ENCODE assay signal across 24 mouse cellular contexts in the genomic region with DNA sequence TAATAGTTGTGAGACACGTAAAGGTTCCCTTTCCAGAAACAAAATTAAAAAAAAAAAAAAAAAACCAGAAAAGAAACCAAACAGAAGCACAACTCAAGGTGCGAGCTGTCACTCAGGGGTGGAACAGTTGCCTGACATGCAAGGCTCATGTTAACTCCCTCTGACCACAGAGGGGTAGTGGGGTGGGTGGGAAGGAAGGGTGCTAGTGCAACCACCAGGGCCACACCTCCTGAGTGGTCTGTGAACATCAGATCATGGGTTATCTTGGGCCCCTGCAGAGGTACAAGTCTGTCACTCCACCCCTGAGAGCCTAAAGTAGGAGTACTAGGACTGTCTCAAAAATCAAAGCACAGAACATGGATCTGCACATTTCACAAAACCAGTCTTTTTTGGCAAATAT.
A peak's percentile ranks its signal among the peaks of the same experiment; 100 is the strongest.
DNase-seq lines count a peak whose midpoint lies in the region; ATAC-seq and TF ChIP-seq lines count a peak whose summit lies in the region.
"Had no signal": no experiment of that assay in that cellular context is flagged by ENCODE, and none has a peak within 500 bp of the region (broad histone marks: within the 10 kb centered on the region; RNA-seq: fewer than 3 reads in every experiment).

No protein-coding gene starts in this region.

- H3K4me2 ChIP-seq in forebrain, embryonic 11.5 days (ENCODE audit: low read depth, low read length, severe bottlenecking), result no peak overlapping the region
- no peak overlapping the region for H3K4me2 ChIP-seq in forebrain, postnatal 0 days (ENCODE audit: low read depth)
- H3K4me2 ChIP-seq in liver, embryonic 11.5 days, result no peak overlapping the region
- H3K4me2 ChIP-seq in liver, embryonic 16.5 days (ENCODE audit: low read depth, low read length), result no peak overlapping the region
- H3K4me2 ChIP-seq in kidney, embryonic 14.5 days (replicated peaks; ENCODE audit: low read depth, low read length), result no peak overlapping the region
- H3K4me2 ChIP-seq: embryonic facial prominence, embryonic 13.5 days; forebrain, embryonic 13.5 days; hindbrain, embryonic 13.5 days had no signal

- H3K27me3 ChIP-seq in forebrain, embryonic 11.5 days (ENCODE audit: control insufficient read depth, insufficient read depth, low read length), result no peaks in the 10 kb centered on the region
- no peaks in the 10 kb centered on the region for H3K27me3 ChIP-seq in forebrain, postnatal 0 days (ENCODE audit: insufficient read depth, low read length)
- H3K27me3 ChIP-seq in liver, embryonic 11.5 days (replicated peaks; ENCODE audit: control insufficient read depth, insufficient read depth, low read length), result no peaks in the 10 kb centered on the region
- H3K27me3 ChIP-seq in liver, embryonic 16.5 days (ENCODE audit: control insufficient read depth, insufficient read depth, low read depth, low read length), result no peaks in the 10 kb centered on the region
- H3K27me3 ChIP-seq in kidney, embryonic 14.5 days (ENCODE audit: control insufficient read depth, insufficient read depth, low read length), result no peaks in the 10 kb centered on the region
- H3K27me3 ChIP-seq: embryonic facial prominence, embryonic 13.5 days; forebrain, embryonic 13.5 days; hindbrain, embryonic 13.5 days had no signal

- DNase-seq in forebrain, embryonic 11.5 days (ENCODE audit: low spot score), result peak; percentile 31
- DNase-seq in forebrain, postnatal 0 days, result no peak
- no peak for DNase-seq in liver, embryonic 11.5 days (ENCODE audit: low spot score)
- no peak for DNase-seq in right cerebral cortex, postnatal 25 days
- no peak for DNase-seq in adrenal gland, postnatal 36 days
- DNase-seq: adrenal gland, postnatal 10 days; B cell, adult 2 months; cerebellum, adult 11-12 months; cerebellum, adult 9-10 months; cerebellum, postnatal 25 days; gastrocnemius, adult 2 months; gastrocnemius, postnatal 36 days; heart, adult 18-20 months; heart, postnatal 10 days; heart, postnatal 4 days had no signal

- H3K4me1 ChIP-seq in forebrain, embryonic 11.5 days (replicated peaks; ENCODE audit: control insufficient read depth, insufficient read depth, low read length), result peaks cover 2% of the 10 kb centered on the region
- no peaks in the 10 kb centered on the region for H3K4me1 ChIP-seq in forebrain, postnatal 0 days (ENCODE audit: insufficient read depth)
- peaks cover 10% of the 10 kb centered on the region; the same call in 1 of the 2 replicates for H3K4me1 ChIP-seq in liver, embryonic 11.5 days (replicated peaks; ENCODE audit: control insufficient read depth, insufficient read depth, low read length)
- H3K4me1 ChIP-seq in liver, embryonic 16.5 days (ENCODE audit: control insufficient read depth, low read depth, low read length), result no peaks in the 10 kb centered on the region
- peaks cover 10% of the 10 kb centered on the region; the same call in 1 of the 2 replicates for H3K4me1 ChIP-seq in kidney, embryonic 14.5 days (ENCODE audit: control insufficient read depth, insufficient read depth, low read length)

- no peaks in the 10 kb centered on the region for H3K9me3 ChIP-seq in forebrain, embryonic 11.5 days (ENCODE audit: control insufficient read depth, low read length)
- no peaks in the 10 kb centered on the region for H3K9me3 ChIP-seq in forebrain, postnatal 0 days (ENCODE audit: low read length)
- H3K9me3 ChIP-seq in liver, embryonic 11.5 days (ENCODE audit: control insufficient read depth, low read length), result no peaks in the 10 kb centered on the region
- no peaks in the 10 kb centered on the region for H3K9me3 ChIP-seq in liver, embryonic 16.5 days (replicated peaks; ENCODE audit: control insufficient read depth, low read length)
- H3K9me3 ChIP-seq in kidney, embryonic 14.5 days (ENCODE audit: control insufficient read depth, low read length), result no peaks in the 10 kb centered on the region
- H3K9me3 ChIP-seq: forebrain, embryonic 13.5 days; G1E; heart, embryonic 10.5 days; hindbrain, embryonic 13.5 days had no signal

- no peaks in the 10 kb centered on the region for H3K36me3 ChIP-seq in forebrain, embryonic 11.5 days (ENCODE audit: control insufficient read depth, insufficient read depth, low read length)
- H3K36me3 ChIP-seq in forebrain, postnatal 0 days (ENCODE audit: insufficient read depth), result no peaks in the 10 kb centered on the region
- no peaks in the 10 kb centered on the region for H3K36me3 ChIP-seq in liver, embryonic 11.5 days (ENCODE audit: control insufficient read depth, insufficient read depth, low read length)
- H3K36me3 ChIP-seq in liver, embryonic 16.5 days (ENCODE audit: control insufficient read depth, insufficient read depth), result no peaks in the 10 kb centered on the region
- H3K36me3 ChIP-seq in kidney, embryonic 14.5 days (ENCODE audit: control insufficient read depth, insufficient read depth, low read length), result no peaks in the 10 kb centered on the region
- H3K36me3 ChIP-seq: embryonic facial prominence, embryonic 13.5 days; hindbrain, embryonic 13.5 days had no signal

- ATAC-seq in forebrain, embryonic 11.5 days (replicated peaks; ENCODE audit: low FRiP score), result no peak
- ATAC-seq in forebrain, postnatal 0 days, result no peak
- peak; percentile 68; the same call in 1 of the 2 replicates for ATAC-seq in liver, embryonic 11.5 days (replicated peaks; ENCODE audit: low FRiP score)
- 0 out of 2 replicates have a peak, but pooled peaks have one; percentile 19 for ATAC-seq in liver, embryonic 16.5 days (ENCODE audit: low read depth)
- ATAC-seq in kidney, embryonic 14.5 days (ENCODE audit: low FRiP score, low TSS enrichment), result no peak
- ATAC-seq: CD4-positive, CD25-positive, alpha-beta regulatory T cell, adult 4 months; forebrain, embryonic 13.5 days; hindbrain, postnatal 0 days had no signal

- no peak for TF ChIP-seq CTCF in forebrain, postnatal 0 days (IDR thresholded peaks at IDR 0.05; ENCODE audit: low read depth)

- WGBS in forebrain, embryonic 11.5 days, result 88% methylated on average over 2 of the region's 2 CpGs
- WGBS in forebrain, postnatal 0 days, result 86% methylated on average over 2 of the region's 2 CpGs
- 63% methylated on average over 2 of the region's 2 CpGs for WGBS in liver, embryonic 11.5 days
- 28% methylated on average over 2 of the region's 2 CpGs for WGBS in liver, embryonic 16.5 days (ENCODE audit: insufficient replicate concordance)
- WGBS in kidney, embryonic 14.5 days, result 95% methylated on average over 2 of the region's 2 CpGs

- no peak overlapping the region for H3K27ac ChIP-seq in forebrain, embryonic 11.5 days (ENCODE audit: low read depth, low read length)
- H3K27ac ChIP-seq in forebrain, postnatal 0 days (ENCODE audit: low read depth, low read length), result no peak overlapping the region
- H3K27ac ChIP-seq in liver, embryonic 11.5 days (ENCODE audit: low read depth, low read length), result no peak overlapping the region
- H3K27ac ChIP-seq in liver, embryonic 16.5 days (ENCODE audit: low read length), result no peak overlapping the region
- H3K27ac ChIP-seq in kidney, embryonic 14.5 days (ENCODE audit: low read depth, low read length), result no peak overlapping the region
- H3K27ac ChIP-seq: embryonic facial prominence, embryonic 13.5 days; forebrain, embryonic 13.5 days; gastrocnemius, adult 2 months; heart, embryonic 10.5 days; hindbrain, embryonic 13.5 days; hindbrain, postnatal 0 days had no signal

- H3K9ac ChIP-seq in forebrain, embryonic 11.5 days (ENCODE audit: low read length), result no peak overlapping the region
- no peak overlapping the region for H3K9ac ChIP-seq in forebrain, postnatal 0 days
- H3K9ac ChIP-seq in liver, embryonic 11.5 days (ENCODE audit: low read depth, low read length), result no peak overlapping the region
- H3K9ac ChIP-seq in liver, embryonic 16.5 days (ENCODE audit: low read depth, low read length), result no peak overlapping the region
- H3K9ac ChIP-seq in kidney, embryonic 14.5 days (ENCODE audit: low read depth, low read length), result no peak overlapping the region
- H3K9ac ChIP-seq: embryonic facial prominence, embryonic 13.5 days; forebrain, embryonic 13.5 days; hindbrain, embryonic 13.5 days had no signal

- H3K4me3 ChIP-seq in forebrain, embryonic 11.5 days (ENCODE audit: low read depth, low read length), result no peak overlapping the region
- H3K4me3 ChIP-seq in forebrain, postnatal 0 days (ENCODE audit: low read depth, low read length), result no peak overlapping the region
- no peak overlapping the region for H3K4me3 ChIP-seq in liver, embryonic 11.5 days (ENCODE audit: low read depth, low read length)
- no peak overlapping the region for H3K4me3 ChIP-seq in liver, embryonic 16.5 days (ENCODE audit: low read depth, low read length)
- no peak overlapping the region for H3K4me3 ChIP-seq in kidney, embryonic 14.5 days (ENCODE audit: low read length)
- H3K4me3 ChIP-seq: embryonic facial prominence, embryonic 13.5 days; forebrain, embryonic 13.5 days; gastrocnemius, adult 2 months; heart, embryonic 10.5 days; hindbrain, embryonic 13.5 days had no signal

Comparison
In these comparisons a context has a peak if more than half of its experiments do, and no peak if none do; other contexts are left out.
1. ATAC-seq: peak in liver, embryonic 11.5 days (single experiment) and liver, embryonic 16.5 days (single experiment); none in forebrain, embryonic 11.5 days (single experiment), forebrain, postnatal 0 days (single experiment) and kidney, embryonic 14.5 days (single experiment).